Mouse (Mus musculus) liver, embryonic 15.5 days (tissue): ENCODE measurements at regions not wholly inside any gene's neighbourhood (a gene's known extent, or its start where the extent isn't known, plus 50 kb on each side); places are given as distances from the start of the nearest gene placed in this dataset.
A peak's percentile ranks its signal among the peaks of the same experiment; 100 is the strongest.

Experiments
- ATAC-seq: fragments of 200-750 bp; cut with Nextera tagmentation; 2 replicates; pipeline ENCODE4 v1.8.0; 2017; ENCODE audit warnings: moderate number of reproducible peaks, mild to moderate bottlenecking, moderate library complexity; ENCODE audit not compliant: insufficient read depth
- H3K27ac ChIP-seq: fragments of 300-500 bp; sonication (generic); replicated peaks from 2 replicates; pipeline ENCODE4 v1.5.1; 2015; ENCODE audit warnings: mild to moderate bottlenecking, inconsistent platforms
- H3K27me3 ChIP-seq: fragments of 300-500 bp; sonication (generic); 2 replicates; pipeline ENCODE4 v1.6.1; 2015; ENCODE audit warnings: mild to moderate bottlenecking, inconsistent platforms
- H3K36me3 ChIP-seq: fragments of 300-500 bp; sonication (generic); replicated peaks from 2 replicates; pipeline ENCODE4 v1.6.1; 2015; ENCODE audit warnings: moderate library complexity, mild to moderate bottlenecking, inconsistent platforms
- H3K4me1 ChIP-seq: fragments of 300-500 bp; sonication (generic); replicated peaks from 2 replicates; pipeline ENCODE4 v1.6.1; 2015; ENCODE audit warnings: inconsistent platforms
- H3K4me2 ChIP-seq: fragments of 300-500 bp; sonication (generic); 2 replicates; pipeline ENCODE4 v1.6.1; 2015; ENCODE audit warnings: moderate library complexity, mild to moderate bottlenecking, inconsistent platforms
- H3K4me3 ChIP-seq: fragments of 300-500 bp; sonication (generic); replicated peaks from 2 replicates; pipeline ENCODE4 v1.5.1; 2015; ENCODE audit warnings: mild to moderate bottlenecking, inconsistent platforms
- H3K9ac ChIP-seq: fragments of 300-500 bp; sonication (generic); 2 replicates; pipeline ENCODE4 v1.6.1; 2015; ENCODE audit warnings: moderate library complexity, mild to moderate bottlenecking, inconsistent platforms
- H3K9me3 ChIP-seq: fragments of 300-500 bp; sonication (generic); replicated peaks from 2 replicates; pipeline ENCODE4 v1.6.1; 2016; ENCODE audit warnings: inconsistent platforms
- WGBS: fragments of 180-500 bp; shearing (Covaris S2); methylation state at CpG from one replicate; pipeline ENCODE4 v1.1.7; 2015; ENCODE audit warnings: mixed read lengths; ENCODE audit not compliant: insufficient replicate concordance; 5-methylcytosine and 5-hydroxymethylcytosine counted together

GRCm38 (mm10) chr15:97164616-97165015 is 82.3 kb upstream of the Pced1b start:
- H3K27ac ChIP-seq, result no peak overlapping the region; the same call in 1 of the 2 replicates
- H3K4me1 ChIP-seq, result peaks cover 6% of the 10 kb centered on the region; the same call in 1 of the 2 replicates
- no peak overlapping the region for H3K9ac ChIP-seq
- 60% methylated on average over 15 of the region's 15 CpGs for WGBS
- H3K4me2 ChIP-seq, result no peak overlapping the region
- no peaks in the 10 kb centered on the region for H3K36me3 ChIP-seq
- ATAC-seq, result 0 out of 2 replicates have a peak, but pooled peaks have one; percentile 30
- H3K9me3 ChIP-seq, result no peaks in the 10 kb centered on the region
- no peak overlapping the region for H3K4me3 ChIP-seq
- H3K27me3 ChIP-seq, result no peaks in the 10 kb centered on the region

GRCm38 (mm10) chr15:97163971-97164370 is 82.9 kb upstream of the Pced1b start:
- Histone ChIP-seq H3K4me1 (peaks cover 6% of the 10 kb centered on the region; the same call in 1 of the 2 replicates), H3K9me3 (no peaks in the 10 kb centered on the region), H3K27me3 (no peaks in the 10 kb centered on the region), H3K36me3 (no peaks in the 10 kb centered on the region), H3K27ac (no peak overlapping the region; the same call in 1 of the 2 replicates), H3K4me3 (no peak overlapping the region), H3K9ac (no peak overlapping the region), H3K4me2 (no peak overlapping the region)
- 63% methylated on average over 6 of the region's 6 CpGs for WGBS
- no peak; the same call in 1 of the 2 replicates for ATAC-seq

GRCm38 (mm10) chr15:97163090-97163489 is 83.8 kb upstream of the Pced1b start:
- no peak overlapping the region for H3K4me2 ChIP-seq
- H3K36me3 ChIP-seq, result no peaks in the 10 kb centered on the region
- no peak overlapping the region for H3K27ac ChIP-seq
- no peak overlapping the region for H3K9ac ChIP-seq
- H3K9me3 ChIP-seq, result no peaks in the 10 kb centered on the region
- peaks cover 6% of the 10 kb centered on the region; the same call in 1 of the 2 replicates for H3K4me1 ChIP-seq
- ATAC-seq, result no peak
- 60% methylated on average over 8 of the region's 8 CpGs for WGBS
- no peak overlapping the region for H3K4me3 ChIP-seq
- H3K27me3 ChIP-seq, result no peaks in the 10 kb centered on the region

GRCm38 (mm10) chr15:97162305-97162704 is 84.6 kb upstream of the Pced1b start:
- no peaks in the 10 kb centered on the region for H3K27me3 ChIP-seq
- H3K36me3 ChIP-seq, result no peaks in the 10 kb centered on the region
- ATAC-seq, result no peak; the same call in 1 of the 2 replicates
- H3K4me3 ChIP-seq, result no peak overlapping the region
- H3K27ac ChIP-seq, result no peak overlapping the region
- no peak overlapping the region for H3K9ac ChIP-seq
- WGBS, result 66% methylated on average over 8 of the region's 8 CpGs
- no peaks in the 10 kb centered on the region for H3K9me3 ChIP-seq
- no peak overlapping the region for H3K4me2 ChIP-seq
- peaks cover 6% of the 10 kb centered on the region; the same call in 1 of the 2 replicates for H3K4me1 ChIP-seq

GRCm38 (mm10) chr15:97161530-97161929 is 85.4 kb upstream of the Pced1b start:
- no peaks in the 10 kb centered on the region for H3K9me3 ChIP-seq
- no peak overlapping the region for H3K4me2 ChIP-seq
- 64% methylated on average over 5 of the region's 5 CpGs for WGBS
- H3K36me3 ChIP-seq, result no peaks in the 10 kb centered on the region
- no peaks in the 10 kb centered on the region for H3K27me3 ChIP-seq
- H3K4me3 ChIP-seq, result no peak overlapping the region
- no peak for ATAC-seq
- no peak overlapping the region for H3K9ac ChIP-seq
- peaks cover 6% of the 10 kb centered on the region; the same call in 1 of the 2 replicates for H3K4me1 ChIP-seq
- no peak overlapping the region for H3K27ac ChIP-seq

GRCm38 (mm10) chr15:97152354-97152753 is 94.6 kb upstream of the Pced1b start:
- Histone ChIP-seq H3K4me3 (no peak overlapping the region), H3K27ac (no peak overlapping the region), H3K4me1 (no peaks in the 10 kb centered on the region), H3K27me3 (no peaks in the 10 kb centered on the region), H3K9me3 (no peaks in the 10 kb centered on the region), H3K9ac (no peak overlapping the region), H3K36me3 (no peaks in the 10 kb centered on the region), H3K4me2 (no peak overlapping the region)
- WGBS, result 55% methylated on average over 8 of the region's 8 CpGs
- no peak for ATAC-seq

- ATAC-seq, result no peak
- Histone ChIP-seq H3K27ac (no peak overlapping the region), H3K9me3 (no peaks in the 10 kb centered on the region), H3K4me1 (no peaks in the 10 kb centered on the region), H3K4me3 (no peak overlapping the region), H3K36me3 (no peaks in the 10 kb centered on the region), H3K4me2 (no peak overlapping the region), H3K27me3 (no peaks in the 10 kb centered on the region), H3K9ac (no peak overlapping the region)
- 75% methylated on average over 12 of the region's 12 CpGs for WGBS
Measured at GRCm38 (mm10) chr15:97151793-97152192, 95.1 kb upstream of the Pced1b start.

- WGBS, result 74% methylated on average over 10 of the region's 10 CpGs
- no peak for ATAC-seq
Measured at GRCm38 (mm10) chr15:97150983-97151735, 95.4 kb upstream of the Slc38a4 start.

GRCm38 (mm10) chr15:97141958-97142357 is 86.2 kb upstream of the Slc38a4 start:
- no peak for ATAC-seq
- Histone ChIP-seq H3K27ac (no peak overlapping the region), H3K9me3 (no peaks in the 10 kb centered on the region), H3K4me1 (no peaks in the 10 kb centered on the region), H3K4me2 (no peak overlapping the region), H3K4me3 (no peak overlapping the region), H3K36me3 (no peaks in the 10 kb centered on the region), H3K27me3 (no peaks in the 10 kb centered on the region), H3K9ac (no peak overlapping the region)
- 53% methylated on average over 2 of the region's 2 CpGs for WGBS

More at GRCm38 (mm10) chr15:97150983-97151735, 95.4 kb upstream of the Slc38a4 start:
- no peak overlapping the region for H3K4me3 ChIP-seq
- H3K9ac ChIP-seq, result no peak overlapping the region
- no peak overlapping the region for H3K27ac ChIP-seq
- H3K9me3 ChIP-seq, result no peaks in the 10 kb centered on the region
- H3K4me1 ChIP-seq, result no peaks in the 10 kb centered on the region
- no peak overlapping the region for H3K4me2 ChIP-seq
- H3K36me3 ChIP-seq, result no peaks in the 10 kb centered on the region
- no peaks in the 10 kb centered on the region for H3K27me3 ChIP-seq

GRCm38 (mm10) chr15:97138265-97138664 is 82.5 kb upstream of the Slc38a4 start:
- Histone ChIP-seq H3K9me3 (no peaks in the 10 kb centered on the region), H3K27me3 (no peaks in the 10 kb centered on the region), H3K4me1 (no peaks in the 10 kb centered on the region), H3K4me3 (no peak overlapping the region), H3K36me3 (no peaks in the 10 kb centered on the region), H3K9ac (no peak overlapping the region), H3K27ac (no peak overlapping the region), H3K4me2 (no peak overlapping the region)
- WGBS, result 54% methylated on average over 3 of the region's 3 CpGs
- ATAC-seq, result no peak

GRCm38 (mm10) chr15:97135291-97135690 is 79.5 kb upstream of the Slc38a4 start:
- H3K36me3 ChIP-seq, result no peaks in the 10 kb centered on the region
- no peak for ATAC-seq
- no peak overlapping the region for H3K27ac ChIP-seq
- H3K9ac ChIP-seq, result no peak overlapping the region
- no peaks in the 10 kb centered on the region for H3K9me3 ChIP-seq
- no peak overlapping the region for H3K4me2 ChIP-seq
- H3K4me3 ChIP-seq, result no peak overlapping the region
- no peaks in the 10 kb centered on the region for H3K27me3 ChIP-seq
- H3K4me1 ChIP-seq, result no peaks in the 10 kb centered on the region
- WGBS, result 7% methylated on average over 11 of the region's 11 CpGs
